Mouse (Mus musculus) myocyte (in vitro differentiated cells): ENCODE measurements around the gene Pno1.

Experiments
- E2F4 ChIP-seq: IDR thresholded peaks from one replicate; pipeline ENCODE4 v1.6.1; 2011; ENCODE audit warnings: mild to moderate bottlenecking, control low read depth, moderate library complexity; ENCODE audit not compliant: insufficient read depth
- MYOD1 ChIP-seq, 3 experiments: IDR thresholded peaks; one replicate each; pipeline ENCODE4 v1.6.1; 2011; ENCODE audit warnings: control low read depth in 2 of 3, low read depth in 2 of 3, mild to moderate bottlenecking in 2 of 3, moderate library complexity in 1 of 3; ENCODE audit not compliant: insufficient read length in 2 of 3, control insufficient read depth in 1 of 3
- POLR2A ChIP-seq: IDR thresholded peaks from one replicate; pipeline ENCODE4 v1.6.1; 2011; ENCODE audit warnings: low read depth, mild to moderate bottlenecking, control low read depth, moderate library complexity; ENCODE audit not compliant: insufficient read length
- POLR2AphosphoS2 ChIP-seq: IDR thresholded peaks from one replicate; pipeline ENCODE4 v1.6.1; 2011; ENCODE audit warnings: low read depth, control low read depth; ENCODE audit not compliant: insufficient read length
- REST ChIP-seq: IDR thresholded peaks from one replicate; pipeline ENCODE4 v1.6.1; 2011; ENCODE audit warnings: mild to moderate bottlenecking, control low read depth, moderate library complexity; ENCODE audit not compliant: insufficient read depth, insufficient read length
- TCF12 ChIP-seq: IDR thresholded peaks from one replicate; pipeline ENCODE4 v1.6.1; 2011; ENCODE audit warnings: mild to moderate bottlenecking, control low read depth; ENCODE audit not compliant: poor library complexity, insufficient read depth, severe bottlenecking
- TCF3 ChIP-seq: IDR thresholded peaks from one replicate; pipeline ENCODE4 v1.6.1; 2011; ENCODE audit warnings: low read depth, control low read depth; ENCODE audit not compliant: insufficient read length
- USF1 ChIP-seq: IDR thresholded peaks from one replicate; pipeline ENCODE4 v1.6.1; 2011; ENCODE audit warnings: low read depth, mild to moderate bottlenecking, control low read depth, moderate library complexity

- TF ChIP-seq POLR2AphosphoS2 (no peak), POLR2A (no peak), USF1 (no peak), TCF12 (no peak), TCF3 (no peak), E2F4 (no peak), REST (no peak), MYOD1 (IDR thresholded peaks at IDR 0.05; ENCODE audit: control insufficient read depth in 1 of 3, insufficient read length in 2 of 3, low read depth in 2 of 3) (no peak)
These were observed 22.6 kb downstream of the Pno1 start for GRCm38 (mm10) chr11:17188786-17189185.
